Mouse (Mus musculus) myocyte (in vitro differentiated cells): ENCODE data around the gene Met. TPM values are rescaled to one million over a fixed set of nuclear protein-coding genes. Genes with fewer than 3 reads are reported as not detected.
A peak's percentile ranks its signal among the peaks of the same experiment; 100 is the strongest.

Experiments
- H3K27me3 ChIP-seq: one replicate; pipeline ENCODE4 v1.6.1; 2011; ENCODE audit not compliant: control insufficient read depth, insufficient read depth, insufficient read length
- H3K36me3 ChIP-seq: one replicate; pipeline ENCODE4 v1.6.1; 2011; ENCODE audit not compliant: control insufficient read depth, insufficient read depth
- H3K4me2 ChIP-seq: one replicate; pipeline ENCODE4 v1.6.1; 2011; ENCODE audit warnings: low read depth, control low read depth
- H3K4me3 ChIP-seq: one replicate; pipeline ENCODE4 v1.5.1; 2011; ENCODE audit warnings: mild to moderate bottlenecking, control low read depth, moderate library complexity
- H3K79me2 ChIP-seq: one replicate; pipeline ENCODE4 v1.6.1; 2011; ENCODE audit not compliant: control insufficient read depth, insufficient read depth
- H3ac ChIP-seq: one replicate; pipeline ENCODE4 v1.6.1; 2011; ENCODE audit not compliant: control insufficient read depth, insufficient read length
- CEBPB ChIP-seq: IDR thresholded peaks from 2 replicates; pipeline ENCODE4 v1.6.1; 2011; ENCODE audit warnings: mild to moderate bottlenecking, moderate library complexity; ENCODE audit not compliant: poor library complexity, insufficient read depth, severe bottlenecking
- E2F4 ChIP-seq: IDR thresholded peaks from one replicate; pipeline ENCODE4 v1.6.1; 2011; ENCODE audit warnings: mild to moderate bottlenecking, control low read depth, moderate library complexity; ENCODE audit not compliant: insufficient read depth
- MAX ChIP-seq: IDR thresholded peaks from one replicate; pipeline ENCODE4 v1.6.1; 2011; ENCODE audit warnings: low read depth, mild to moderate bottlenecking, control low read depth
- MYOD1 ChIP-seq, 3 experiments: IDR thresholded peaks; one replicate each; pipeline ENCODE4 v1.6.1; 2011; ENCODE audit warnings: control low read depth in 2 of 3, low read depth in 2 of 3, mild to moderate bottlenecking in 2 of 3, moderate library complexity in 1 of 3; ENCODE audit not compliant: insufficient read length in 2 of 3, control insufficient read depth in 1 of 3
- MYOG ChIP-seq, 3 experiments: IDR thresholded peaks; one replicate each; pipeline ENCODE4 v1.6.1; 2011; ENCODE audit warnings: control low read depth in 2 of 3, low read depth in 2 of 3, mild to moderate bottlenecking in 2 of 3; ENCODE audit not compliant: insufficient read length in 2 of 3, control insufficient read depth in 1 of 3, insufficient read depth in 1 of 3
- POLR2A ChIP-seq: IDR thresholded peaks from one replicate; pipeline ENCODE4 v1.6.1; 2011; ENCODE audit warnings: low read depth, mild to moderate bottlenecking, control low read depth, moderate library complexity; ENCODE audit not compliant: insufficient read length
- POLR2AphosphoS2 ChIP-seq: IDR thresholded peaks from one replicate; pipeline ENCODE4 v1.6.1; 2011; ENCODE audit warnings: low read depth, control low read depth; ENCODE audit not compliant: insufficient read length
- REST ChIP-seq: IDR thresholded peaks from one replicate; pipeline ENCODE4 v1.6.1; 2011; ENCODE audit warnings: mild to moderate bottlenecking, control low read depth, moderate library complexity; ENCODE audit not compliant: insufficient read depth, insufficient read length
- SRF ChIP-seq: IDR thresholded peaks from one replicate; pipeline ENCODE4 v1.6.1; 2011; ENCODE audit warnings: low read depth; ENCODE audit not compliant: control insufficient read depth, insufficient read length
- TCF12 ChIP-seq: IDR thresholded peaks from one replicate; pipeline ENCODE4 v1.6.1; 2011; ENCODE audit warnings: mild to moderate bottlenecking, control low read depth; ENCODE audit not compliant: poor library complexity, insufficient read depth, severe bottlenecking
- TCF3 ChIP-seq: IDR thresholded peaks from one replicate; pipeline ENCODE4 v1.6.1; 2011; ENCODE audit warnings: low read depth, control low read depth; ENCODE audit not compliant: insufficient read length
- USF1 ChIP-seq: IDR thresholded peaks from one replicate; pipeline ENCODE4 v1.6.1; 2011; ENCODE audit warnings: low read depth, mild to moderate bottlenecking, control low read depth, moderate library complexity
- polyA plus RNA-seq: library from polyadenylated mRNA; unstranded; fragments of >200 nt; fragmentation: generic; extraction: Trizol; gene quantifications from one replicate; pipeline ENCODE4 v1.2.1, GENCODE M21; 2012; ENCODE audit warnings: missing spikeins

Met gene
- polyA plus RNA-seq, 1 experiment: 4.5 TPM

- Histone ChIP-seq H3K4me3 (peak overlapping the region; percentile 64), H3ac (peak overlapping the region; percentile 29), H3K4me2 (peak overlapping the region; percentile 80), H3K27me3 (no peaks in the 10 kb centered on the region), H3K79me2 (peaks cover 27% of the 10 kb centered on the region), H3K36me3 (no peaks in the 10 kb centered on the region)
- no peak for TF ChIP-seq SRF
- TF ChIP-seq MYOG (IDR thresholded peaks at IDR 0.05; ENCODE audit: control insufficient read depth in 1 of 3, insufficient read depth in 1 of 3, insufficient read length in 2 of 3, low read depth in 2 of 3): no peak
- no peak for TF ChIP-seq CEBPB
- no peak for TF ChIP-seq MAX
- TF ChIP-seq USF1: no peak
- no peak for TF ChIP-seq E2F4
- TF ChIP-seq REST: no peak
- TF ChIP-seq TCF3: no peak
- TF ChIP-seq MYOD1 (IDR thresholded peaks at IDR 0.05; ENCODE audit: control insufficient read depth in 1 of 3, insufficient read length in 2 of 3, low read depth in 2 of 3): no peak
- no peak for TF ChIP-seq POLR2AphosphoS2
- TF ChIP-seq TCF12: no peak
- no peak for TF ChIP-seq POLR2A
These were observed 853 bp downstream of the Met start for GRCm38 (mm10) chr6:17464281-17465025.

DNA sequence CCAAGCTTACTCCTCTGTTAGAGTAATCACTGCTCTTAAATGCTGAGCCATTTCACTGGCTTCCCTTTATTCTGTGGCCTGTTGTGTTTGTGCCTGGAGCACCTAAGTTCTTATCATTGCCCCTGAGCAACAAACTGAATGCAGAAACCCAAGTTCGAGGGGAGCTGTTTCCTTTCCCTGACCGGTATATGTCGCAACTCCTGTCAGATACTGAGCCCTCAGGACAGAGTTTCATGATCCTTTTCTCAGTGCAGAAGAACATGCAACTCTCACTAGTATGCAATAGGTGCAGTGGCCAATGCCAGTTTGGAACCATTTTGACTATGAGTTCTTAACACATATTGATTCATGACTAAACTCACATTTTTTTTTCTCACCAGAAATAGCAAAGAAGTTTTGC, 2.9 kb downstream of the Met start:
- no peaks in the 10 kb centered on the region for H3K36me3 ChIP-seq
- TF ChIP-seq REST: no peak
- 0 out of 2 replicates have a peak, but pooled peaks have one; percentile 21 for TF ChIP-seq CEBPB
- H3K4me3 ChIP-seq: no peak overlapping the region
- H3K27me3 ChIP-seq: no peaks in the 10 kb centered on the region
- no peak overlapping the region for H3ac ChIP-seq
- H3K79me2 ChIP-seq: peaks cover 38% of the 10 kb centered on the region
- no peak overlapping the region for H3K4me2 ChIP-seq

GRCm38 (mm10) chr6:17468993-17469392, 5.4 kb downstream of the Met start:
- no peak overlapping the region for H3K4me2 ChIP-seq
- H3K27me3 ChIP-seq: no peaks in the 10 kb centered on the region
- H3K4me3 ChIP-seq: no peak overlapping the region
- no peak overlapping the region for H3ac ChIP-seq
- no peak for TF ChIP-seq TCF3
- TF ChIP-seq CEBPB: no peak
- TF ChIP-seq POLR2A: no peak
- no peak for TF ChIP-seq MAX
- no peak for TF ChIP-seq E2F4
- no peak for TF ChIP-seq TCF12
- TF ChIP-seq SRF: no peak
- H3K36me3 ChIP-seq: no peaks in the 10 kb centered on the region
- peaks cover 47% of the 10 kb centered on the region for H3K79me2 ChIP-seq

GRCm38 (mm10) chr6:17473128-17473527, 9.5 kb downstream of the Met start:
- H3K36me3 ChIP-seq: no peaks in the 10 kb centered on the region
- no peak overlapping the region for H3K4me2 ChIP-seq
- no peaks in the 10 kb centered on the region for H3K27me3 ChIP-seq
- H3K4me3 ChIP-seq: no peak overlapping the region
- TF ChIP-seq TCF12 (no peak), SRF (no peak), MAX (no peak), MYOG (IDR thresholded peaks at IDR 0.05; ENCODE audit: control insufficient read depth in 1 of 3, insufficient read depth in 1 of 3, insufficient read length in 2 of 3, low read depth in 2 of 3) (peak in 1 of 3 experiments; percentile 22), E2F4 (no peak), CEBPB (no peak), MYOD1 (IDR thresholded peaks at IDR 0.05; ENCODE audit: control insufficient read depth in 1 of 3, insufficient read length in 2 of 3, low read depth in 2 of 3) (peak in 2 of 3 experiments; percentile 58 to 65), REST (no peak), POLR2A (no peak), USF1 (no peak), POLR2AphosphoS2 (no peak), TCF3 (no peak)
- peaks cover 21% of the 10 kb centered on the region for H3K79me2 ChIP-seq
- H3ac ChIP-seq: no peak overlapping the region

GRCm38 (mm10) chr6:17477823-17478222, 14.2 kb downstream of the Met start:
- H3K36me3 ChIP-seq: no peaks in the 10 kb centered on the region
- TF ChIP-seq E2F4 (no peak), TCF12 (no peak), TCF3 (no peak), POLR2AphosphoS2 (no peak), MYOD1 (IDR thresholded peaks at IDR 0.05; ENCODE audit: control insufficient read depth in 1 of 3, insufficient read length in 2 of 3, low read depth in 2 of 3) (no peak), USF1 (no peak)
- H3K27me3 ChIP-seq: no peaks in the 10 kb centered on the region
- no peak overlapping the region for H3ac ChIP-seq
- no peak overlapping the region for H3K4me2 ChIP-seq
- H3K79me2 ChIP-seq: peaks cover 21% of the 10 kb centered on the region
- H3K4me3 ChIP-seq: no peak overlapping the region
